Mouse (Mus musculus): ENCODE measurements around the gene Slc22a23.

The Slc22a23 gene

GRCm38 (mm10) chr13:34344376-34345127 lies 430 bp downstream of the Slc22a23 start:
- in situ Hi-C loops (cut with MboI; ENCODE audit: low sequenced_read_pairs) = no loop called here

- in situ Hi-C loops (cut with MboI; ENCODE audit: low sequenced_read_pairs) = no loop called here
These were observed 1.1 kb downstream of the Slc22a23 start for GRCm38 (mm10) chr13:34343719-34344375.

- in situ Hi-C loops (cut with MboI; ENCODE audit: low sequenced_read_pairs) = no loop called here
These were observed 2.6 kb downstream of the Slc22a23 start for GRCm38 (mm10) chr13:34342286-34342890.

- in situ Hi-C loops (cut with MboI; ENCODE audit: low sequenced_read_pairs) = no loop called here
These were observed 8.1 kb downstream of the Slc22a23 start for GRCm38 (mm10) chr13:34336895-34337294.

GRCm38 (mm10) chr13:34334847-34335246 lies 10.1 kb downstream of the Slc22a23 start:
- in situ Hi-C loops (cut with MboI; ENCODE audit: low sequenced_read_pairs) = no loop called here

- in situ Hi-C loops (cut with MboI; ENCODE audit: low sequenced_read_pairs) = no loop called here
These were observed 12.2 kb downstream of the Slc22a23 start for GRCm38 (mm10) chr13:34332762-34333161.

GRCm38 (mm10) chr13:34331399-34332186 lies 13.4 kb downstream of the Slc22a23 start:
- in situ Hi-C loops (cut with MboI; ENCODE audit: low sequenced_read_pairs) = no loop called here

GRCm38 (mm10) chr13:34329589-34329988 lies 15.4 kb downstream of the Slc22a23 start:
- in situ Hi-C loops (cut with MboI; ENCODE audit: low sequenced_read_pairs) = no loop called here

GRCm38 (mm10) chr13:34326992-34327391 lies 18.0 kb downstream of the Slc22a23 start:
- in situ Hi-C loops (cut with MboI; ENCODE audit: low sequenced_read_pairs) = no loop called here

GRCm38 (mm10) chr13:34323361-34323760 lies 21.6 kb downstream of the Slc22a23 start:
- in situ Hi-C loops (cut with MboI; ENCODE audit: low sequenced_read_pairs) = no loop called here

- in situ Hi-C loops (cut with MboI; ENCODE audit: low sequenced_read_pairs) = no loop called here
These were observed 24.5 kb downstream of the Slc22a23 start for GRCm38 (mm10) chr13:34320482-34320881.

GRCm38 (mm10) chr13:34317051-34317450 lies 27.9 kb downstream of the Slc22a23 start:
- in situ Hi-C loops (cut with MboI; ENCODE audit: low sequenced_read_pairs) = no loop called here

GRCm38 (mm10) chr13:34316511-34316910 lies 28.5 kb downstream of the Slc22a23 start:
- in situ Hi-C loops (cut with MboI; ENCODE audit: low sequenced_read_pairs) = no loop called here

- in situ Hi-C loops (cut with MboI; ENCODE audit: low sequenced_read_pairs) = no loop called here
These were observed 31.9 kb downstream of the Slc22a23 start for GRCm38 (mm10) chr13:34313033-34313491.

GRCm38 (mm10) chr13:34312346-34313002 lies 32.5 kb downstream of the Slc22a23 start:
- in situ Hi-C loops (cut with MboI; ENCODE audit: low sequenced_read_pairs) = no loop called here

GRCm38 (mm10) chr13:34311593-34311992 lies 33.4 kb downstream of the Slc22a23 start:
- in situ Hi-C loops (cut with MboI; ENCODE audit: low sequenced_read_pairs) = no loop called here

- in situ Hi-C loops (cut with MboI; ENCODE audit: low sequenced_read_pairs) = no loop called here
These were observed 36.4 kb downstream of the Slc22a23 start for GRCm38 (mm10) chr13:34308604-34308927.

GRCm38 (mm10) chr13:34307696-34308603 lies 37.0 kb downstream of the Slc22a23 start:
- in situ Hi-C loops (cut with MboI; ENCODE audit: low sequenced_read_pairs) = no loop called here

GRCm38 (mm10) chr13:34305964-34306671 lies 38.9 kb downstream of the Slc22a23 start:
- in situ Hi-C loops (cut with MboI; ENCODE audit: low sequenced_read_pairs) = no loop called here
